Mouse (Mus musculus) heart, embryonic 16.5 days (tissue): ENCODE measurements around the gene Tmcc3. TPM values are rescaled to one million over a fixed set of nuclear protein-coding genes. Genes with fewer than 3 reads are reported as not detected.

ENCODE experiments used
- ATAC-seq: fragments of 200-750 bp; cut with Nextera tagmentation; replicated peaks from 2 replicates; pipeline ENCODE4 v1.8.0; 2017; ENCODE audit warnings: moderate number of reproducible peaks; ENCODE audit not compliant: insufficient read depth, low FRiP score; ENCODE audit errors: extremely low read depth
- H3K27ac ChIP-seq: fragments of 300-500 bp; sonication (generic); 2 replicates; pipeline ENCODE4 v1.5.1; 2014; ENCODE audit warnings: mild to moderate bottlenecking, low read length, control low read depth, moderate library complexity
- H3K27me3 ChIP-seq: fragments of 300-500 bp; sonication (generic); 2 replicates; pipeline ENCODE4 v1.6.1; 2014; ENCODE audit warnings: low read length, mixed read lengths; ENCODE audit not compliant: control insufficient read depth, insufficient read depth
- H3K36me3 ChIP-seq: fragments of 300-500 bp; sonication (generic); 2 replicates; pipeline ENCODE4 v1.6.1; 2014; ENCODE audit not compliant: control insufficient read depth, insufficient read depth
- H3K4me1 ChIP-seq: fragments of 300-500 bp; sonication (generic); 2 replicates; pipeline ENCODE4 v1.6.1; 2014; ENCODE audit warnings: low read length, mixed read lengths; ENCODE audit not compliant: control insufficient read depth, insufficient read depth
- H3K4me2 ChIP-seq: fragments of 300-500 bp; sonication (generic); 2 replicates; pipeline ENCODE4 v1.6.1; 2014; ENCODE audit warnings: low read depth, mild to moderate bottlenecking, control low read depth, low read length
- H3K4me3 ChIP-seq: fragments of 300-500 bp; sonication (generic); 2 replicates; pipeline ENCODE4 v1.5.1; 2014; ENCODE audit warnings: mild to moderate bottlenecking, control low read depth, low read length
- H3K9ac ChIP-seq: fragments of 300-500 bp; sonication (generic); 2 replicates; pipeline ENCODE4 v1.6.1; 2014; ENCODE audit warnings: low read length, control low read depth
- H3K9me3 ChIP-seq: fragments of 300-500 bp; sonication (generic); replicated peaks from 2 replicates; pipeline ENCODE4 v1.6.1; 2016; ENCODE audit warnings: low read length; ENCODE audit not compliant: control insufficient read depth
- WGBS: fragments of 180-500 bp; shearing (Covaris S2); extraction: QIAGEN DNeasy Blood & Tissue Kit; methylation state at CpG from one replicate; pipeline ENCODE4 v1.1.7; 2014; 5-methylcytosine and 5-hydroxymethylcytosine counted together
- polyA plus RNA-seq: library from polyadenylated mRNA; unstranded; fragments of >200 nt; fragmentation: Nextera tagmentation; extraction: Ambion mirVana; gene quantifications from 2 replicates; pipeline ENCODE4 v1.2.1, GENCODE M21; 2015

The Tmcc3 gene
- polyA plus RNA-seq, 1 experiment from 2014 or later, result 11.4 TPM

DNA sequence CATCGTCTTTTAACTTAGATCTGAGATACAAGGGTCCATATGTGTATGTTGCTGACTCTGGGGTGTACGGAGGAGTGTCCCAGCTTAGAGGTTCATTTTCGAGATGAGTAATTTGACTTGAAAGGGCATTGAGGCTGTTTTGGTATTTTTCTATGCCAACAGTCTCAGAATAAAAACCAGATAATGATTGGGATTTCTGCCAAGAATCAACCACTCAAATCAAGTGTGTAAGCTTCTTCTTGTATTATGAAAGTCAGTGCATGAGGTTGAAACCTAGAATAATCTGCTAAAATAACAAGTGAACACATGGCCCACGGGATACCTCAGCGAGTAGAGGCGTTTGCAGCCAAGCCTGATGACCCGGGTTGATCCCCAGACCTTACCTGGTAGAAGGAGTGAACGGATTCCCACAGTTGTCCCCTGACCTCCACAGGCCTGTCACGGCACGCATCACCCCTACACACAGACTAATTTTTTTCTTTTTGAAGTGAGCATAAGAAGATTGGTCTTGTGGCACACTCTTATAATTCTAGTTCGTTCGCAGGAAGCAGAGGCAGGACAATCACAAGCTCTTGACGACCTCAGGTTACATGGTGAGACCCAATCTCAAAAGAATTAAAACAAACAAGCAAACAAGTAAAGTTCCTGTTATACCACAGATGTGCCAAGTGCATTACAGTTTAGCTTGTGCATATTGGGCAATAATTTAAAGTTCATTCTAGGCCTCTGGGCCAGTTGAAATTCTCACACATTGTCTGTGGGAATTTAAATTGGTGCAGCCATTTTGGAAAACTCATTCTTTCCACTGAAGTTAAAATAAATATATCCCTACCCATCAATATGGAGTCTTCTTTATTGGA is 165.8 kb downstream of the Tmcc3 start:
- Histone ChIP-seq H3K4me3 (no peak overlapping the region), H3K4me2 (no peak overlapping the region), H3K9ac (no peak overlapping the region), H3K27me3 (no peaks in the 10 kb centered on the region), H3K9me3 (peaks cover 7% of the 10 kb centered on the region), H3K27ac (no peak overlapping the region), H3K4me1 (peaks cover 7% of the 10 kb centered on the region; the same call in 1 of the 2 replicates), H3K36me3 (no peaks in the 10 kb centered on the region)
- ATAC-seq, result no peak
- 79% methylated on average over 13 of the region's 13 CpGs for WGBS

GRCm38 (mm10) chr10:94479646-94480045 is 167.9 kb downstream of the Tmcc3 start:
- 0 out of 2 replicates have a peak, but pooled peaks have one; percentile 19 for ATAC-seq
- Histone ChIP-seq H3K4me2 (peak overlapping the region; percentile 23; the same call in 1 of the 2 replicates), H3K9ac (no peak overlapping the region), H3K4me3 (no peak overlapping the region), H3K36me3 (no peaks in the 10 kb centered on the region), H3K27me3 (no peaks in the 10 kb centered on the region), H3K9me3 (peaks cover 7% of the 10 kb centered on the region), H3K27ac (peak overlapping the region; percentile 64), H3K4me1 (peaks cover 7% of the 10 kb centered on the region; the same call in 1 of the 2 replicates)
- 54% methylated on average over 13 of the region's 13 CpGs for WGBS

- peak; percentile 69 for ATAC-seq
- H3K4me2 ChIP-seq, result peak overlapping the region; percentile 23; the same call in 1 of the 2 replicates
- no peaks in the 10 kb centered on the region for H3K27me3 ChIP-seq
- H3K9me3 ChIP-seq, result peaks cover 7% of the 10 kb centered on the region
- 68% methylated on average over 13 of the region's 13 CpGs for WGBS
- H3K9ac ChIP-seq, result no peak overlapping the region
- H3K4me3 ChIP-seq, result no peak overlapping the region
- H3K36me3 ChIP-seq, result no peaks in the 10 kb centered on the region
- peak overlapping the region; percentile 64 for H3K27ac ChIP-seq
- peaks cover 7% of the 10 kb centered on the region; the same call in 1 of the 2 replicates for H3K4me1 ChIP-seq
Measured at GRCm38 (mm10) chr10:94480380-94481101, 168.8 kb downstream of the Tmcc3 start.

GRCm38 (mm10) chr10:94481613-94482012 is 169.9 kb downstream of the Tmcc3 start:
- Histone ChIP-seq H3K9me3 (peaks cover 7% of the 10 kb centered on the region), H3K4me2 (no peak overlapping the region), H3K4me1 (peaks cover 11% of the 10 kb centered on the region), H3K27ac (no peak overlapping the region), H3K27me3 (no peaks in the 10 kb centered on the region), H3K4me3 (no peak overlapping the region), H3K36me3 (no peaks in the 10 kb centered on the region), H3K9ac (no peak overlapping the region)
- ATAC-seq, result no peak

DNA sequence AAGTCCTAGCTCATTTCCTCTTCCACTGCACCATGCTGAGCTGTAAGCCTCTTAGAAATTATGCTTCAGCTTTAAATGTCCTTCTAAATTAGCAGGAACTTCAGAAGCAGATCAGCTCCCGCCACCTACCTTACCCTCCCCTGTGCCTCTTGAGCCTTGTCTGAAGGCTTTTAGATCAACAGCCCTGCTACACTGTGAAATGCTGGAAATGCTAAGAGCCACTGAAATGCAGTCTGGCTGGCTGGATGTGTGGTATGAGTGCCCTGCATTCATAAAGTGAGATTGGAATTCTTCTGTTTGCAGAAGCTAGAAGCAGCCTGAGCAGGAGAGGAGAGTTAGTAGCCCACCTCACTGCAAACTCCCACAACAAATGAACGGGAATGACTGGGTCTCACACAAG is 174.4 kb downstream of the Tmcc3 start:
- Histone ChIP-seq H3K27me3 (no peaks in the 10 kb centered on the region), H3K4me2 (no peak overlapping the region), H3K36me3 (no peaks in the 10 kb centered on the region), H3K9ac (no peak overlapping the region), H3K4me1 (peaks cover 6% of the 10 kb centered on the region), H3K9me3 (peaks cover 7% of the 10 kb centered on the region), H3K4me3 (no peak overlapping the region), H3K27ac (peak overlapping the region; percentile 0; the same call in 1 of the 2 replicates)
- ATAC-seq, result no peak
- 50% methylated on average over 2 of the region's 2 CpGs for WGBS

DNA sequence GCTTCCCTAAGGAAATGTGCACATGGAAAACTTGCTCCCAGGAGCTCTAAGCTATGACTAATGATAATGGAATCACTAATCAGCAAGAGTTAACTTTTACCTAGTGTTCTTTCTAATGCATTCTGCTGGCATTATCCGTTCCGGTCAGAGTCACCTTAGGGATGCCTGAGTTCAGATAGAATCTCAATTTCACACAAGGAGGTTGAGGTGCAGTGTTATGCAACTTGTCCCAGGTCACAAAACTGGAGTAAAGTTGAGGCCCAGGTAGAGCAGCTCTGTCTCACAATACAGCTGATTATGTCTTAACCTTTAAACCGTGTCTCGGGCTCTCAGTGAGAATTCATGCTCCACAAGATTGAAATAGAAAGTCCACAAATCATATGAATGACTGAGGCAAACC is 177.8 kb downstream of the Tmcc3 start:
- peaks cover 12% of the 10 kb centered on the region for H3K4me1 ChIP-seq
- no peaks in the 10 kb centered on the region for H3K9me3 ChIP-seq
- H3K9ac ChIP-seq, result no peak overlapping the region
- H3K4me2 ChIP-seq, result no peak overlapping the region
- no peaks in the 10 kb centered on the region for H3K36me3 ChIP-seq
- H3K27me3 ChIP-seq, result no peaks in the 10 kb centered on the region
- 78% methylated on average over 4 of the region's 4 CpGs for WGBS
- no peak overlapping the region for H3K27ac ChIP-seq
- no peak for ATAC-seq
- H3K4me3 ChIP-seq, result no peak overlapping the region

- 82% methylated on average over 3 of the region's 3 CpGs for WGBS
- no peak overlapping the region for H3K27ac ChIP-seq
- no peak overlapping the region for H3K4me3 ChIP-seq
- H3K27me3 ChIP-seq, result no peaks in the 10 kb centered on the region
- H3K9ac ChIP-seq, result no peak overlapping the region
- ATAC-seq, result no peak
- no peak overlapping the region for H3K4me2 ChIP-seq
- peaks cover 16% of the 10 kb centered on the region for H3K4me1 ChIP-seq
- no peaks in the 10 kb centered on the region for H3K9me3 ChIP-seq
- no peaks in the 10 kb centered on the region for H3K36me3 ChIP-seq
Measured at GRCm38 (mm10) chr10:94491006-94491405, 179.3 kb downstream of the Tmcc3 start.

GRCm38 (mm10) chr10:94494403-94494846 is 182.7 kb downstream of the Tmcc3 start:
- 14% methylated on average over 8 of the region's 8 CpGs for WGBS
- Histone ChIP-seq H3K9me3 (no peaks in the 10 kb centered on the region), H3K4me3 (no peak overlapping the region), H3K9ac (no peak overlapping the region; the same call in 1 of the 2 replicates), H3K27ac (no peak overlapping the region), H3K27me3 (no peaks in the 10 kb centered on the region), H3K4me1 (peaks cover 10% of the 10 kb centered on the region), H3K36me3 (no peaks in the 10 kb centered on the region), H3K4me2 (peak overlapping the region; percentile 47)
- ATAC-seq, result peak; percentile 62
